Mouse (Mus musculus) heart, adult 2 months (tissue): ENCODE measurements at regions not wholly inside any gene's neighbourhood (a gene's known extent, or its start where the extent isn't known, plus 50 kb on each side); places are given as distances from the start of the nearest gene placed in this dataset.

Source experiments
- CTCF ChIP-seq: fragments of 200-600 bp; IDR thresholded peaks from 2 replicates; pipeline ENCODE4 v1.8.1; 2022; ENCODE audit warnings: antibody characterized with exemption, mild to moderate bottlenecking, moderate library complexity
- EP300 ChIP-seq: fragments of 200-500 bp; IDR thresholded peaks from 2 replicates; pipeline ENCODE4 v1.6.1; 2011; ENCODE audit warnings: low read depth, low read length, control low read depth; ENCODE audit not compliant: insufficient read depth

GRCm38 (mm10) chr9:57315032-57315660 lies 52.7 kb upstream of the 1700017B05Rik start:
- no peak for TF ChIP-seq CTCF
- no peak for TF ChIP-seq EP300
